13 mouse cellular contexts compared by ENCODE assay signal in genomic region chr17:7228545-7228944, GRCm38 (mm10). TPM values are rescaled to one million over a fixed set of nuclear protein-coding genes. Genes with fewer than 3 reads are reported as not detected.
DNase-seq lines count a peak whose midpoint lies in the region; ATAC-seq lines count a peak whose summit lies in the region.
"Had no signal": no experiment of that assay in that cellular context is flagged by ENCODE, and none has a peak within 500 bp of the region (broad histone marks: within the 10 kb centered on the region; RNA-seq: fewer than 3 reads in every experiment).

No protein-coding gene starts in this region.

- no peak for DNase-seq in hindbrain, embryonic 10.5 days (ENCODE audit: low spot score)
- peak; percentile 84 for DNase-seq in Muller cell, postnatal 12 days (ENCODE audit: inconsistent ontology term)
- peak; percentile 25 for DNase-seq in cerebellum, adult 9-11 months
- DNase-seq in left cerebral cortex, adult 11 months (ENCODE audit: low spot score), result no peak
- DNase-seq: right cerebral cortex, adult 18-20 months had no signal

- H3K27ac ChIP-seq in hindbrain, embryonic 16.5 days (ENCODE audit: low read depth, low read length), result no peak overlapping the region
- no peak overlapping the region for H3K27ac ChIP-seq in hindbrain, embryonic 10.5 days
- H3K27ac ChIP-seq in kidney, embryonic 15.5 days, result peak overlapping the region; percentile 52; the same call in 1 of the 2 replicates
- H3K27ac ChIP-seq: heart, embryonic 15.5 days; liver, embryonic 12.5 days had no signal

- H3K27me3 ChIP-seq in hindbrain, embryonic 16.5 days (replicated peaks; ENCODE audit: control insufficient read depth, insufficient read depth, low read length), result no peaks in the 10 kb centered on the region
- no peaks in the 10 kb centered on the region for H3K27me3 ChIP-seq in hindbrain, embryonic 10.5 days (ENCODE audit: insufficient read depth, poor library complexity, severe bottlenecking)
- H3K27me3 ChIP-seq in kidney, embryonic 15.5 days, result no peaks in the 10 kb centered on the region
- H3K27me3 ChIP-seq: heart, embryonic 15.5 days; liver, embryonic 12.5 days had no signal

- H3K9me3 ChIP-seq in hindbrain, embryonic 16.5 days (ENCODE audit: control insufficient read depth, low read length), result no peaks in the 10 kb centered on the region
- no peaks in the 10 kb centered on the region for H3K9me3 ChIP-seq in hindbrain, embryonic 10.5 days
- no peaks in the 10 kb centered on the region for H3K9me3 ChIP-seq in kidney, embryonic 15.5 days (replicated peaks)
- H3K9me3 ChIP-seq: heart, embryonic 15.5 days; liver, embryonic 12.5 days had no signal

- H3K36me3 ChIP-seq in hindbrain, embryonic 16.5 days (ENCODE audit: control insufficient read depth, insufficient read depth, low read length), result no peaks in the 10 kb centered on the region
- peaks cover 9% of the 10 kb centered on the region for H3K36me3 ChIP-seq in hindbrain, embryonic 10.5 days
- no peaks in the 10 kb centered on the region for H3K36me3 ChIP-seq in kidney, embryonic 15.5 days
- H3K36me3 ChIP-seq: G1E; heart, embryonic 15.5 days; liver, embryonic 12.5 days had no signal

- ATAC-seq in hindbrain, embryonic 16.5 days, result peak; percentile 87
- ATAC-seq in kidney, embryonic 15.5 days (replicated peaks; ENCODE audit: low FRiP score), result peak; percentile 83
- ATAC-seq in frontal cortex, adult (ENCODE audit: low TSS enrichment), result no peak
- ATAC-seq: inflammation-experienced regulatory T-cells, adult 6 months; liver, embryonic 12.5 days had no signal

- WGBS in hindbrain, embryonic 16.5 days, result 83% methylated on average over 9 of the region's 9 CpGs
- 94% methylated on average over 9 of the region's 9 CpGs for WGBS in hindbrain, embryonic 10.5 days
- WGBS in kidney, embryonic 15.5 days, result 64% methylated on average over 9 of the region's 9 CpGs

- H3K4me2 ChIP-seq in hindbrain, embryonic 16.5 days (ENCODE audit: low read length), result no peak overlapping the region
- no peak overlapping the region for H3K4me2 ChIP-seq in kidney, embryonic 15.5 days
- H3K4me2 ChIP-seq: heart, embryonic 15.5 days; liver, embryonic 12.5 days had no signal

- H3K9ac ChIP-seq in hindbrain, embryonic 16.5 days (ENCODE audit: low read depth, low read length), result no peak overlapping the region
- H3K9ac ChIP-seq in kidney, embryonic 15.5 days, result no peak overlapping the region
- H3K9ac ChIP-seq: heart, embryonic 15.5 days; liver, embryonic 12.5 days had no signal

- no peak overlapping the region for H3K4me3 ChIP-seq in hindbrain, embryonic 16.5 days (ENCODE audit: low read length)
- no peak overlapping the region for H3K4me3 ChIP-seq in hindbrain, embryonic 10.5 days
- H3K4me3 ChIP-seq in kidney, embryonic 15.5 days (replicated peaks), result no peak overlapping the region
- H3K4me3 ChIP-seq: erythroblast, embryonic 14.5 days; heart, embryonic 15.5 days; liver, embryonic 12.5 days had no signal

- H3K4me1 ChIP-seq in hindbrain, embryonic 16.5 days (ENCODE audit: control insufficient read depth, insufficient read depth, low read depth, low read length), result peaks cover 13% of the 10 kb centered on the region; the same call in 1 of the 2 replicates
- H3K4me1 ChIP-seq in hindbrain, embryonic 10.5 days (replicated peaks), result peaks cover 22% of the 10 kb centered on the region
- peaks cover 42% of the 10 kb centered on the region for H3K4me1 ChIP-seq in kidney, embryonic 15.5 days
- H3K4me1 ChIP-seq: liver, embryonic 12.5 days had no signal

RNA-seq across cellular contexts. Expression of gene Rps6ka2, which starts 58.6 kb away (rescaled TPM):
- polyA plus RNA-seq in hindbrain, embryonic 16.5 days (2015; fragmentation: Nextera tagmentation; extraction: Ambion mirVana), result 18.7 and 20.9 TPM in 2 replicates
- polyA plus RNA-seq in hindbrain, embryonic 10.5 days (2016; fragmentation: Nextera tagmentation; extraction: Ambion mirVana), result 25.6 and 31.3 TPM in 2 replicates
- 20.9 and 21.5 TPM in 2 replicates for polyA plus RNA-seq in kidney, embryonic 15.5 days (2015; fragmentation: Nextera tagmentation; extraction: Ambion mirVana)
- polyA plus RNA-seq: G1E had no signal

Comparison
In these comparisons a context has a peak if more than half of its experiments do, and no peak if none do; other contexts are left out.
1. DNase-seq: peak in Muller cell, postnatal 12 days (single experiment) and cerebellum, adult 9-11 months (single experiment); none in hindbrain, embryonic 10.5 days (single experiment) and left cerebral cortex, adult 11 months (single experiment).